Mouse (Mus musculus): ENCODE data around the gene Ttc21a.

DNA sequence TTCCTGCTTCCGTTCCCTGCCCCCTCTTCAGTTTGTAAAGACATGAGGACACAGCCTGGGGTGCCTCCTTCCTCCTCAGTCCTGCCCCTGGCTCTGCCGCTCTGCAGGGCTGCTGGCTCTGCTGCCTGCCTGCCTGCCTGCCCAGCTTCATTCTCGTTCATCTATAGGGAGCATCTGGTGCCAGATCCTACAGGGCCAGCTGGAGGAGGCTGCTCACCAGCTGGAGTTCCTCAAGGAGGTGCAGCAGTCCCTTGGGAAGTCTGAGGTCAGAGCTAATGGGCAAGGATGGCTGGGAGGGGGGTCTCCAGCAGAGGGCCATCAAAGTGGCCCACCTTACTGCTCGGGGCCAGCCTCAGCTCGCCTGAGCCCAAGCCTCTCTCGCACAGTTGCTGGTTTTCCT, 13.0 kb downstream of the Ttc21a start:
- no peak for TF ChIP-seq POLR2A (IDR thresholded peaks at IDR 0.05; ENCODE audit: low read depth, low read length)
- no peak for TF ChIP-seq CTCF (IDR thresholded peaks at IDR 0.05; ENCODE audit: borderline replicate concordance, insufficient read depth, low read length)

All from embryonic fibroblast, embryonic 13.5 days (primary cell).